Mouse (Mus musculus): ENCODE results near the gene Dtd1. TPM values are rescaled to one million over a fixed set of nuclear protein-coding genes. Genes with fewer than 3 reads are reported as not detected.

Gene Dtd1
- polyA plus RNA-seq, 1 experiment from 2014 or later, result 29.9 TPM

- H3K4me3 ChIP-seq (ENCODE audit: control insufficient read depth in 1 of 2, insufficient read depth in 1 of 2, low read depth in 1 of 2, low read length in 2 of 2), result no peak overlapping the region
- ATAC-seq (ENCODE audit: insufficient number of reproducible peaks, insufficient read depth, low FRiP score, low read depth), result no peak
- no peak overlapping the region for H3K27ac ChIP-seq (replicated peaks in 1 of 2; ENCODE audit: control insufficient read depth in 1 of 2, insufficient read depth in 1 of 2, low read depth in 2 of 2, low read length in 2 of 2)
- no peak overlapping the region for H3K4me2 ChIP-seq (ENCODE audit: low read length)
- no peak overlapping the region for H3K9ac ChIP-seq (ENCODE audit: low read length)
- no peaks in the 10 kb centered on the region for H3K4me1 ChIP-seq (ENCODE audit: control insufficient read depth in 2 of 2, insufficient read depth in 2 of 2, low read length in 2 of 2)
- no peaks in the 10 kb centered on the region for H3K27me3 ChIP-seq (ENCODE audit: control insufficient read depth, insufficient read depth, low read length)
- H3K9me3 ChIP-seq (ENCODE audit: control insufficient read depth, low read length), result no peaks in the 10 kb centered on the region
- WGBS, result 65% methylated on average over 15 of the region's 15 CpGs
- H3K36me3 ChIP-seq (ENCODE audit: control insufficient read depth, insufficient read depth, low read length), result no peaks in the 10 kb centered on the region
Observed at GRCm38 (mm10) chr2:144807766-144808754, 208.4 kb downstream of the Dtd1 start.

Small RNA genes lying within 50 kb of the gene (microRNA-seq; reads per million reads assigned to microRNA genes)
- not detected for gene Gm24823

Other genes with a start within 250 kb of the Dtd1 start
- gene Kat14, start 230.9 kb upstream of the Dtd1 start, polyA plus RNA-seq (2014; fragmentation: Nextera tagmentation; extraction: Ambion mirVana), result 21.7 and 22.6 TPM in 2 replicates
- gene Pet117, start 230.9 kb upstream of the Dtd1 start, polyA plus RNA-seq (2014; fragmentation: Nextera tagmentation; extraction: Ambion mirVana), result 1.2 TPM in 1 of 2 replicates, not detected in the other
- gene Dzank1, start 72.5 kb upstream of the Dtd1 start, polyA plus RNA-seq (2014; fragmentation: Nextera tagmentation; extraction: Ambion mirVana), result 1.1 and 1.7 TPM in 2 replicates
- 20.1 and 20.8 TPM in 2 replicates for gene Polr3f, start 72.2 kb upstream of the Dtd1 start, polyA plus RNA-seq (2014; fragmentation: Nextera tagmentation; extraction: Ambion mirVana)
- 46.6 and 48.7 TPM in 2 replicates for gene Rbbp9, start 49.0 kb upstream of the Dtd1 start, polyA plus RNA-seq (2014; fragmentation: Nextera tagmentation; extraction: Ambion mirVana)
- 39.5 and 39.8 TPM in 2 replicates for gene Sec23b, start 43.7 kb upstream of the Dtd1 start, polyA plus RNA-seq (2014; fragmentation: Nextera tagmentation; extraction: Ambion mirVana)
- gene Smim26, start 5.8 kb upstream of the Dtd1 start, polyA plus RNA-seq (2014; fragmentation: Nextera tagmentation; extraction: Ambion mirVana), result 58.7 and 68.3 TPM in 2 replicates
- gene Scp2d1, start 223.8 kb downstream of the Dtd1 start, polyA plus RNA-seq (2014; fragmentation: Nextera tagmentation; extraction: Ambion mirVana), result not detected in 2 replicates